Mouse (Mus musculus) testis, postnatal 10 days (tissue): Measurements from ENCODE around the gene Gm3055.
"Not testable (repeated sequence)": the region's sequence is repeated elsewhere in the genome, so short reads cannot be mapped to it uniquely, and the experiment has no call there.

Experiments
- DNase-seq: peaks from one replicate; pipeline ENCODE4 v3.0.0; 2021; ENCODE audit warnings: low spot score

The Gm3055 gene

DNA sequence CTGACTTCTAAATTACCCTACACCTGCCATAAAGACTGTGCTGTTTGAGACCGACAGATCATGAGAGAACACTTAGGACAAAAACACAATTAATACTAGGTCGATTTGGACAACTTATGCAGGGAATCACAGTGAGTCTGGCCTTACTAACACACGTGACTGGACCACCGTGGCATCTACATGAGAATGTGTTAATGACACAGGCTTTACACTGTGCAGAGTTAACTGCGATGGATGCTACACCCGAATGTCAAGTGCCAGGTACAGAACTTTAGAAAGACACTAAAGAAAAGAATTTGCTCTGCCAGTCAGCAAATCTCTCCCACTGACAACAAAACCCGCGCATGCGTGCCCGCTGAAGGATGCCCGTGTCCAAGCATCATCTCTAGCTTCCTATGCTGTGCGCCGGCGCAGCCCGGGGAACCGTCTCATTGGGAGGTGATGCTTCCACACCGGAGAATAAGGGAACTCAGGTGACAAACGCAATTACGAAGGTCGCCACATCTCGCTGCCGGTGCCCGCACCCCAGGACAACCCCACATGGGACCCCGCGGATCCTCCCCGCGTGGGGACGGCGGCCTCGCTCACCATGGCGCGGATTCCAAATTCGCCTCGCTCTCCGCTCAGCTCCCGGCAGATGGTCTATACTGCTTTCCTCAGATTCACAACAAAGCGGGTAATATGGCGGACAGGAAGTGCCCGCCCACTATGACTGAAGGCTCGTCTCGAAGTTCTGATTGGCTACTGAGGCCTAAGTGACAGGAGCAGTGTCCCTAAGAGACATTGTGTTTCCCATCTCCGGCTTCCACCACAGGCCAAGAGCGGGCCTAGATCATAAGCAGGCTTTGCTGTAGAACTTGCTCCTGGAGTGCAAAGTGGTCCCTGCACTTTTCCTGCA lies at the start of gene Gm3055:
Gm3055 (minus strand) TSS at position 656 of the 898 bp plus-strand sequence.
- not testable (repeated sequence) for DNase-seq

DNA sequence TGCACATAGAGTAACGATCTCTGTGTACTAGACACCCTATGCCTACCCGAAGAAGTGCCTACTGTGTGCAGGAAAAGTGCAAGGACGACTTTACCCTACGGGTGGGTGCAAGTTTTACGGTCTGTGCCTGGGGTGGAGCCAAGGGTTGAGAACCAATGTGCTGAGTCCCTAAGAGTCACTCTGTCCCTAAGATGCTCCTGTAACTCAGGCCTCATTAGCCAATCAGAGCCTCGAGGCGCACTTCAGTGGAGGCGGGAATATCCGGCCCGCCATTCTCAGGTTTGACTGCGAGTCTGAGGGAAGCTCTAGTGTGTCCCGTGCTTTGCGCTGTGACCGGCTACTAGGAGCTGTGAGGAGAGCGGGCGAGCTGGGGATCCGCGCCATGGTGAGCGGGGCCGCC lies 40.9 kb upstream of the Gm3055 start, which contains the start of gene Gm4767:
Gm4767 (plus strand) TSS at position 288 of the 400 bp plus-strand sequence.
- DNase-seq = peak; percentile 16

DNA sequence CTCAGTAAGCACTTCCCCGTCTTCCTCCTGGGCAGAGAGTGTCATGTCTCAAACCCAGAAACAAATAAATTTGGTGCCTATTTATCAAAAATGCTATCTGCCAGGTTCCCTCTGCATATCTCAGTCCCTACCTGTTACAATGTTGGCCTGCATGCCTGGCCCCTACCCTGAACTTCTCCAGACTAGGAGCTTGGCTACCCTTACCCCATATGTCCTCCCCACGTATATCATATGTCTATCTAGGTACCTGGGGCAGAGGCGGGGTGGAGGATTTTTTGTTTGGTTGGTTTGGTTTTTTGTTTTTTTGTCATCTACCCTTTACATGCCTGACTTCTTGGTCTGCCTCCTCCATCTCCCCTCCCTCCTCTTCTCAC lies 430 bp upstream of the Gm3055 start:
- DNase-seq = not testable (repeated sequence)

DNA sequence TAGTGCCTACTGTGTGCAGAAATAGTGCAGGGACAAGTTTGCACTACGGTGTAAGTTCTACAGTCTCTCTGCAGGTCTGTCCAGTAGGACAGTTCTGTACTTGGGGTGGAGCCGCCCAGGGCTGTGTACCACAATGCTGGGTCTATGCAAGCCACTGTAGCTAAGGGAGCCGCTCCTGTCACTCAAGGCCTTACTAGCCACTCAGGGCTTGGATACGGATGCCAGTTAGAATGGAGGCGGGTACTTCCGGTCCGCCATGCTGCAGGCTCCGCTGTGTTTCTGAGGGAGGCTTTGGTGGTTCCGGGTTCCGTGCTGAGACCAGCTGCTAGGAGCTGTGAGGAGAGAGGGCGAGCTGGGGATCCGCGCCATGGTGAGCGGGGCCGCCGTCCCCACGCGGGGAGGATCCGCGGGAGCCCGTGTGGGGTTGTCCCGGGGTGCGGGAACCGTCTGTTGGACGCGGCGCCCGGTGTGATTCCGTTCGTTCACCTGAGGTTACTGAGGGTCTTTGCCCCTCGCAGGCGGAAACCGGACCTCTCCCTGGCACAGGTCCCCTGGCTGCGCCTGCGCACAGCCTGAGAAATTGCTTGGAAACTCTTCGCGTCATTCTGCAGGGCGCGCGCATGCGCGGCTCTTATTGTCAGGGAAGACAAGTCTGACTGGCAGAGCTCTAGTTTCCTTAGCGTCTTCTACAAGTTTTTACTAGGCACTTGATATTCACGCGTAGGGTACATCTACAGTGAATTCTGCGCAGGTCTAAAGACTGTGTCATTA lies 66.2 kb downstream of the Gm3055 start, which contains the start of gene Zfp433:
Zfp433 (plus strand) TSS at position 295 of the 771 bp plus-strand sequence.
- DNase-seq = not testable (repeated sequence)
